Mouse (Mus musculus) adrenal gland, postnatal 25 days (tissue): ENCODE data around the gene Cdk18. TPM values are rescaled to one million over a fixed set of nuclear protein-coding genes. Genes with fewer than 3 reads are reported as not detected.

Experiments used
- DNase-seq: peaks from one replicate; pipeline ENCODE4 v3.0.0; 2021; ENCODE audit warnings: mixed read lengths
- total RNA-seq: library from RNA; stranded (reverse); gene quantifications from 2 replicates; pipeline ENCODE4 v1.2.3, GENCODE M21; 2021

The Cdk18 gene
- total RNA-seq, 1 experiment from 2014 or later: 16.5 TPM

DNA sequence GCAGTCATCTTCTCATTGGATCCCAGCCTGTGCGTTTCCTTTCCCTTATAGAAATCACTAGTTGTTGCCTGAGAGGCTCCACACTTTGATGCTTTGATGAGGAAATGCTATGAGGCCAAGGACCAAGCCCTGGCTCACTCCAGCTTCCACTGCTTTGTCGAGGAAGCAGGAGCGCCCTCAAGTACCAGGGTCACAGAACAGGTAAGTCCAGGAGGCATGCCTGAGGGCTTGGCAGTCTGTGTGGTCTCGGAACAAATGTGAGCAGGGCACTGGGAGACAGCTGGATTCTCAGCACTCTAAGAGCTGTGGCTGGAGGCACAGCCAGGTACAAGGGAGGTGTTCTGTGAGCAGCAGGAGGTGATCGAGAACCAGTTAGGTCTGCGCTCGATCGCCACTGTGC lies 27.1 kb downstream of the Cdk18 start:
- DNase-seq: no peak

DNA sequence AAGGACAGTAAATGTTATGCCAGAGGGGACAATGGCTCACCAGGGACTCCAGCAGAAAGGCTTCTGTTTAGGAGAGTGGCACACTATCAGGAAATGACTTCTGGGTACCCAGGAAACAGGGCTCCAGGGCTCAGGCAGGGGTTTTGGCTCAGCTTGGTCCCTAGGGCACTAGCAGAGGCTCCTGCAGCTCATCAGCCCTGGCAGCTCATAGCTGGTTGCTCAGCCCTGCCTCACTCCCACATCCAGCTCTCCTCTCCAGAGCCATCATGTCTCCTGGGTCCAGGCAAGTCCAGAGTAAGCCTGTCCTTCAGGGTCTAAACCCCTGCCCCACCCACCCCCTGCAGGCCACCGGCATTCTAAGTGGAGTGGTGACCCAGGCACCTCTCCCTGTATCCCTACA lies 28.1 kb downstream of the Cdk18 start:
- DNase-seq: no peak

DNA sequence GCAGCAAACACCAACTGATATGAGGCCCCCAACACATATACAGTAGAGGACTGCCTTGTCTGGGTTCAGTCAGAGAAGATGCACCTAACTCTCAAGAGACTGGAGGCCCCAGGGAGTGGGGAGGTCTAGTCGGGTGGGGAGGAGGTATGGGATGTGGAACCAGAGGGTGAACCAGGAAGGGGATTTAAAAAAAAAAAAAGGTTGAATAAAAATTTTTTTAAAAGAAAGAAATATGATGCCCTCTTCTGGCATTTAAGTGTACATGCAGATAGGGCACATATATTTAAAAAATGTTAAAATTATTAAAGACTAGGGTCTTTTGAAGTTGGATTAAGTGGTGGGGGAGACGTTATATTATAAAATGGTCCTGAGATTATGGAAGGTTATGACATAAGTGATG lies 30.1 kb downstream of the Cdk18 start:
- no peak for DNase-seq

DNA sequence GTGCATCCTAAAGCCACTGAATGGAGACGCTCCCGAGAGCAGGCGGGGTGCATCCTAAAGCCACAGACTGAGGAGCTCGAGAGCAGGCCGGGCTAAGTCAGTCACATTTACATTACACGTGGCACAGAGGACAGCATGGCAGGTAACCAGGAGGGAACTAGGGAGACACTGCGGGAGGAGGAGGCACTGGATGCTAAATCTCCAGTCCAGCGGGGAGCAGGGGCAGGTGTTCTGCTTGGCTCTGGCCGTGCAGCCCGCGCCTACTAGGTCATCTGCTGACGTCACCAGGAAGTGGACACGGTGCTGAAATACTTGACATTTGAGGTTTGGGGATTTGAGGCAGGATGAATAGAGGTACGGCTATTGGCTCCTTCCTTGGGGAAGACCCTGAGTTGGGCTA lies 35.1 kb downstream of the Cdk18 start:
- no peak for DNase-seq

DNA sequence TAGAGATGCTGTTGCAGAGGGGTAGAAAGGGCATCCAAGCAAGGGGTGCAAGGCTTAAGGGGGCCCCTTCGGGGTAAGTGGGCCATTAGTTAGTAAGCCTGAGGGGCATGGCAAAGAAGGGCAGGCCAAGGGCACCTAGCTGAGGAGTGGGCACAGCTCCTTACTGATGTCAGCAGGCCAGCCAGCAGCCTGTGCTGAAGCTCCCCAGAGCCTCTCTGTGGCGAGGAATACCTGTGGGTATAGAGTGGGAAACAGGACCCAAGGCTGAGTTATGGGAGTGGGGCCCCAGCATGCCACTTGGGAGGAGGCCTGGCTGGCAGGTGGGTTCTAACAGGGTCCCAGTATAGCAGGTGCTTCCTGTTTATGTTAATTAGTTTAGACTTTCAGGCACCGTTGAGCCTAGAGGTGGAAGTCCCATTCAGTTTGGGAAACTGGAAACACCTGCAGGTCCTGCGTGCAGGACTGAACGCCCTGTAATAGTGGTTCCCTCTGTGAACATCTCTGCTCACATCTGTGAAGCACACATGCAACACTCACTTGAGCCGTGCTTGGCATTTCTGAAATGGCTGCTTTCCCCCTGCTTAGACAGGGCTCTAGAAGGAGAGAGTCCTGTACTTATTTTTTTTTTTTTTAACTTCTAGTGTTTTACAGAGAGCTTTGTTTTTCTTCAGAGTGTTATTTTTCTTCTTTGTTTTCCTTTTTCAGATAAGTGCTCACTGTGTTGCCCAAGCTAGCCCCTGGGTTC lies 37.4 kb downstream of the Cdk18 start:
- no peak for DNase-seq

DNA sequence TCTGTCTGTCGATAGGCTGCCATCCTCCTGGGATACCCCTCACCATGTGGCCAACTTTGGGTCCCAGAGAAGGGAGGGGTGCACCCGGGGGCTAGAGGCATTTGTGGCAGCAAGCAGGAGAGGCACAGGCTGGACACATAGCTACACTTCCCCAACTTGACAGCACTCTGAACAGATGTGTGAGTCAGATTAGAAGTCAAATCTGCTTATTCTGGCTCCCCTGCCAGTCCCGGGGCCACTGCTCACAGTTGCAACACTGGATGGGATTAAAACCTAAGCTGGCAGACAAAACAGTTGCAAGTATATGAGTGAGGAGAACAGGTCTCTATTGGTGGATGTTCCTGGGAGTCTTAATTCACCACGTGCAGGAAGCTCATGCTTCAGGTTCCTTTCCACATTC lies 39.7 kb downstream of the Cdk18 start:
- DNase-seq: no peak

DNA sequence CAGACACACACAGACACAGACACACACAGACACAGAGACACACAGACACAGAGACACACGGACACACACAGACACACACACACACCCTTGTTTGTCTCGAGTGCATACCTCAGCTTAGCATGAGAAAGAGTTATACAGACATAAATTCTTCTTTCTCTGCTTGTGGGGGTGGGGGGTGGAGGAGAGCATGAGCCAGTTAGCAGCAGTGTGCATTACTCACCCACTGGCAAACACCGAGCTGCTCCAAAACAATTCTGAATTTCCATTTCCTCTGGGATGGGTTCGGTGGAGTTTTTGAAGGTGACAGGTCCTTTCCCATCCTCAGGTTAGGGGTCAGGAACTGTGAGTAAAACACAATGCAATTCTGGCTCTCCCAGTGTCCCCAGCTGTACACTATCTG lies 40.5 kb downstream of the Cdk18 start:
- DNase-seq: no peak

DNA sequence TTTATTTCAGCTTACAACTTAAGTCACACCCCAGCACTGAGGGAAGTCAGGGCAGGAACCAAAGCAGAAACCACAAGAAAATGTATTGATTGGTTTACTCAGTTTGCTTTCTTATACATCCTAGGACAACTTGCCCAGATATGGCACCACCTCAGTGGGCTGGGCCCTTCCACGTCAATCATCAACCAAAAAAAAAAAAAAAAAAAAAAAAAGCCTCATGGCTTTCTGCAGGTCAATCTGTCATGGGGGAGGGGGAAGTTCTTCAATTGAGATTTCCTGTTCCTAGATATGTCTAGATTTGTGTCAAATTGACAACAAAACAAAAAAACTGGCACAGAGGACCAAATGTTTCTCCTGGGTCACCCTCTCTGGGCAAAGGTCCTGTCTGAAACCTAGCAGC lies 41.4 kb downstream of the Cdk18 start:
- DNase-seq: no peak

DNA sequence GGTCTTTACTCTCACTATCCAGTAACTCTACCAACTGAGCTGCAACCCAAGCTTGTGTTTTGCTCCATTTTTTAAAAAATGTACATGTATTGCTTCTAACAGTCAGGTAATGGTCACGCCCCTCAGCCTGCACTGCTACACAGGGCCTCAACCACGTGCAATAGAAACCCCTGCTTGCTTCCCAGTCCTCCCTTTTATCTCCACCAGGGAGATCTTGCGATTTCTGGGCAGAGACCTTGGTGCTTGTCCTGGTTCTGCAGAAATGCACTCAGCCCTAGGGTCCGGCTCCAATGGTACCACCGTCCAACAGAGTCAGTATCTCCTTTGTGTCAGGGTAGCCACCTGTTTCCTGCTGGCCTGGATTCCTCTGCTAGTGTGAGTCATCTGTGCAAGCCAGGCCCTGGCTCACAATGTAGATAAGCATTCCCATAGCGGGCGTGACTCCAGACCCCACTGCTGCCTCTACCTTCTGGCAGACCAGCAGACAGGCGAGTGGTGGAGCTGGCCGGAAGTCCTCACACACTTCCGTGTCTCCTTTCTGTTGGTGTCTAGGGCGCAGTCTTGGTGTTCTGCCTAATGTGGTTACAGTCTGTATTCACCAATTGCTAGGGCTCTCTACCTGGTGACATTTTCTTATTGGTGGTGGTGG lies 44.0 kb downstream of the Cdk18 start:
- DNase-seq: peak; percentile 43

DNA sequence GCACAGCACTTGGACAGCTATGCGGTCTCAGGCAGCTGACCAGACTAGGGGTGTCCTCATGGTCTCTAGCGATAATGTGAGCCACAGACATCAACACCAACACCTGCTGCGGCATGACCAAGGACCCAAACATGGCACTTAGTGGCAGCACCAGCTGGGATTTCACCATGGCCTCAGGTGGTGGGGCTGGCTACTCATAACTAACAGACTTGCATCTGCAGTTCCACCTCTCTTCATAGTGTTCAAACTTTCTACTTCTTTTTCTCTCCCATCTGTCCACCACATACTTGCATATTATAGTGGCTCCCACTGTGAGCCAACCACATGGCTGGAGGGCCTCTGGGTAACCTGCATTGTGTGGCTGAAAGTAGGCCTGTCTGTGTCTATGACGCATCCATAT lies 46.2 kb downstream of the Cdk18 start:
- DNase-seq: no peak

DNA sequence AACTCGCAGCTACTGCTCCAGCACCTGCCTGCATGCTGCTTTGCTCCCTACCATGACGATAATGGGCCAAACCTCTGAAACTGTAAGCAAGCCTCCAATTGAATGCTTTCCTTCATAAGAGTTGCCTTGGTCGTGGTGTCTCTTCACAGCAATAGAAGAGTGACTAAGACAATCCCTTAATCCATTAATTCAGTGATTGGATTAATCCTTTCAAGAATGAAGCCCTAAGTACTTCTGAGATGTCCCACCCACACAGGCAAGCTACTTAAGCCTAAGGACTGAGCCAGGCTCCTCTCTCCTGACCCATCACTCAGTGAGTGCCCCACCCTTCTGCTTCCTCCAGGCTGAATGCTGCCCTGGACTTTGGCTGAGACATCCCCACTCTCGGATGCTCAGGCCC lies 49.2 kb downstream of the Cdk18 start:
- DNase-seq: no peak

DNA sequence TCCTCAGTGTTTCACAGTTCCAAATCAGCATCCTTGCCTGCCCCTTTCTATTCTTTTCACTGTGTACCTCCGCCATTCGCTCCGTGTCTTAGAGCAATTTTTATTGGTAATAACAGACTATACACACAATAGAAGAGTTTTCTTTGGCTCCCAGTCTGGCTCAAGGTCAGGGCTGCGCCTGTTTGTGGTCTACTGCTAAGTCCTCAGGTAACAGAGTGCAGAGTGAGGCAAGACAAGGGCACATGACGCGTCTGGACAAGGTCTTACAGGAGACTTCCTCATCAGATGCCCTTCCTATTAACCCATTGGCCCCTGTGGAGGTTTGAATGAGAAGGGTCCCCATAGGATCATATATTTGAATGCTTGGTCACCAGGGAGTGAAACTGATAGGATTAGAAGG lies 49.7 kb downstream of the Cdk18 start:
- DNase-seq: no peak

DNA sequence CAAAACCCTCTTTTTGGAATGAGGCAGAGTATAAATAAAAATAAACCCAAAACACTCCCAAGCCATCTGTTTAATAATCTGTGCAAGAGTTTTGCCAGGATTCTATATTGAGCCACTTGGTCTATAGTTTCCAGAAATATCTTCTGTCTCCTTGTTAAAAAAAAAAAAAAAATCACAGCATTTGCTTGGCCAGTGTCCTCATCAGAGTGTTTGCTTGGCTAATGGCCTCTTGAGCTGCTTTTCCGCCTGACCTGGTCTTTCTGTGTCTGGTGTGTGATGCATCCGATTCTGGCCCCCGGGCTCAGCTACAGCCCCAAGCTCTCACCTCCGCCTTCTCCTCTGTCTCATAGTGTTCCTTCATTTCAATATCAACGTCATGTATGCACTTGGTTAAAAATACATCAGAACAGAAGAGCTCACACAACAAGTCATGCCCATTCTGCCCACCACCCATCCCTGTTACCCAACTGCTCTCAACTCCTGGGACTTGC lies 51.3 kb downstream of the Cdk18 start:
- DNase-seq: no peak

DNA sequence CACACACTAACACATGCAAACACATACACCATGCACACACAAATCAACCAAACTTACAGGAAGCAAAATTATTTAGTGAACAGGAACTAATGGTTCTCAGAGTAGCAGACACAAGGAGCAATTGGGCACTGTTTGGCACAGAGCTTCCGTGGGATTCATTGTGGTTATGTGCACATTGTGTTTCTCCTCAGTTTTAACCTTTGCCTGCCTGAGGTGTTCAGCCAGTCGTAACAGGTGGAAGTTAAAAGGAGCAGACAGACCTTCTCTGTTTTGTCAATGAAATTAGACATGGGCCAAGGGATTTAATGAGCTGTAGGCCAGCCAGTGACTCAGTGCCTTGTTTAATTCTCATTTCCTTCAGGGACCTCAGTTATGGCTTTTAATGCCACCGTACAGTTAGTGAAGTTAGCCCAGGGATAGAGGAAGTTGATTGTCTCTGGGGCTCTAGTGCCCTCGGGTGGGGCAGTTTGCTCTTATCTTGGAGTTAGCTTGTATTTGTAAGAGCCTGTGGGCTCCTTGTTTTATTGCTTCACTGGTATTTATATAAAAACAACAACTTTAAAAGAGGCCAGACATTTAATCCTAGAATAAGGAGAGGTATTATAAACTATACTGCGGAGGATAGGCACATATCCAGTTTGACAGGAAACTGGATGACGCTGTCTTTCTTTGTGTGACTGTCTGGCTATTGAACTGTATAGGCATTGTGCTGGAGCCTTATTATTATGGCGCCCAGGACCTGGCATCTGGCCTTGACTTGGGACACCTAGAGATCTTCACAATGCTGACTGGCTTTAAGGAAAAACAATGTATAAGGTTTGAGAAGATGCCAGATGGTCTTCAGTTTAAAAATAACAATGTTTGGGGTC lies 54.1 kb downstream of the Cdk18 start:
- no peak for DNase-seq

DNA sequence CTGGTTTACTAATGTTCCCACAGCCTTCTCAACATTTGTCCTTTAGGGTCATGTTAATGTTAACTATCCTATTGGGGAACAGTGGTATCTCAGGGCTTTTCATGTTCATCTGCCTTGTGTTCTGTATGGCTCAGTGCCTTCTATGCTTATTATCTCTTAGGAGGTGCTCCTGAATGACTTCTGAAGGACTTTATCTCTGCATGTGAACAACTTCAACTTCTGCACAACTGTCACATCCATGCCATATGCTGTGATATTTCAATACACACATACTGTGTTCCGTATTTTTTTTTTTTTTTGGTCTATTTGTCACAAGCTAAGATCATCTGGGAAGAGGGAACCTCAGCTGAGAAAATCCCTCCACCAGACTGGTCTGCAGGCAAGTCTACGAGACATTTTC lies 61.1 kb downstream of the Cdk18 start:
- DNase-seq: no peak

DNA sequence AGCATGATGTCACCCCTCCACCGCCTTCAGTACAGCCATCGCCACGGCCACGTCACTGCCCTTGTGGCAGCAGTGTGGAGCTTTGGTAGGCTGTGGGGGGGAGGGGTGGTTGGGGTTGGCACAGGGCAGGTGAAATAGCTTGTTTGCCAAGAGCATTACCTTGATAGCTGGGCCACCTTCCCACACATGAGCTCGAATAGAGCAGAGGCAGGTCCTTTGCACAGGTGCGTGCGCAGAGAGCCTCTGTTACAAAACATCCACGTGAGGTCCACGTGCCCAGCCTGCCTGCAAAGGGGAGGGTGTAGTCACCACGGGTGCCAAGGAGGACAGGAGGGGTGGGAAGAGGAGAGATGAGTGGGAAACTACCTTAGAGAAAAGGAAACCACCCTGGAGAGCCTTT lies 63.9 kb downstream of the Cdk18 start:
- no peak for DNase-seq

DNA sequence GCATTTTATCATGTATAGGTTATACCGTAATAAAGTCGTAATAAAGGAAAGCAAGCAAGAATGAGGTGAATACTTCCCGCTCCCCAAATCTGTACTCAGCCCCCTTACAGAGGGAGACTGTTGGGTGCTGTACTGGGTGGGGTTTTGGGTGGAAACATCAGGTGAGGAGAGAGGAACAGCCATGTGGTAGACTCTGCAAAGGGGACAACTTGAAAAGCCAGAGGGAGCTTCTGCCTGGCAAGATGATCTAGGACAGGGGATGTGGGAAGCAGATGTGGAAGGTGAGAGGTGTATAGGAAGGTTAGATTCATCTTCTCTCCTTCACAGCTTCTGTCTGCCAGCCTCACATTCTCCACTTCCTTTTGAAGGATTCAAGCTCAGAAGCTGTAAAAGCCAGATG lies 68.8 kb downstream of the Cdk18 start:
- DNase-seq: no peak

DNA sequence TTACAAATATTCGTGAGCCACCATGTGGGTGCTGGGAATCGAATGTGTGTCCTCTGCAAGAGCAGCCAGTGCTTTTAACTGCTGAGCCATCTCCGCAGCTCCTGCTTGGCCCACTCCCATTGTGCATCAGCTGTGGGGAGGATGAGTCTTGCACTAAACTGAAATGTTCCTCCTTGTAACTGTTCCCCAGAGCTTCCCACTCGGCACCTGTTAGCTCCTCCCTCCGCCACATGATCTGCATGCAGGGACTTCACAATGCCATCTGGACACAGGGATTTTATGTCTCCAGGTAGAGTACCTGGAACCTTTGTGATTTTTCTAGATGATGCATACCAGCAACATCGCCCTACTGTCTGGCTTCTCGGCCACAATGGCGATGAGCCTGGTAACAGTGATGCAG lies 70.0 kb downstream of the Cdk18 start:
- no peak for DNase-seq

DNA sequence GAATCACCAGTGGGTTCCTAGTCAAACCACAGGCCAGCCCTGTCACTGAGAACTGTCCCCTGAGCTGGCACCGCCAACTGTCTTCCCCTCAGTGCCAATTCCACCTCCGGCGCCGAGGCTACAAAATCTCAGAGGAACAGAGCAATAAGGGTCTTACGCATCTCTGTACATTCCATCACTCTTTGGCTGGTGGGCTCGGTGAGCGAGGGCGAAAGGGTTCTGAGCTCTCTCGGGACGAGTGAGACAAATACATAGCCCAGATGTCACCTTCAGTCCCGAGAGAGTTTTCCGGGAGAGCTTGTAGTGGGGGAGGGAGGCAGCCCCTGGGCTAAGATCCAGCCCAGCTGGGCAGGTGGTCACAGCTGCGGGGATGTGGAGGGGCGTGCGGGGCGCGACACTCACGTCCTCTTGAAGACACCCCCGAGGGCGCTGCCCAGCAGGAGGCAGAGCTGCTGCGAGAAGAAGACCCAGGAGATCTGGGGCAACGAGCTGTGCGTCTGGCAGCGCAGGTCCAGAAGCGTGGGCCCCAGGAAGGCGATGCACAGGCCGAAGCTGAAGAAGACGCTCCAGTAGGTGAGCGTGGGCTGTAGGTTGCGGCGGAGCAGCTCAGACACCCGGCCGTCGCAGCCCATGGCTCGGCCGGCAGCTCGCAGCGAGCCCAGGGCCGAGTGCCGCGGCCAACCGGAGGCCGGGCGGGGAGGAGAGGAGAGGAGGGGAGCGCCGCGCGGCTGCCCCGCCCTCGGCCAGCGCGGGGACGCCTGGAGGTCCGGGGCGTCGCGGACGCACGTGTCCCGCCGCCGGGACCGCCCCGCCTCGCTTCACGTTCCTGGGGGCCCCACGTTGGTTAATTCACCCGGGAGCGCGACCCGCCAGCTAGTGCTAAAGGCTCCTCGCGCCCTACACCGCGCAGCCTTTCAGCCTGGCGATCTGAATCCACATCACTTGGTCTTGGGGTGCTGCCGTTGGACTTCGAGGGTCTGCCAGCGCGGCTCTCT lies 71.9 kb downstream of the Cdk18 start, which contains the start of gene Mfsd4a:
TSS of gene Mfsd4a (minus strand) at position 802 of the 995 bp plus-strand sequence.
- peak; percentile 68 for DNase-seq

DNA sequence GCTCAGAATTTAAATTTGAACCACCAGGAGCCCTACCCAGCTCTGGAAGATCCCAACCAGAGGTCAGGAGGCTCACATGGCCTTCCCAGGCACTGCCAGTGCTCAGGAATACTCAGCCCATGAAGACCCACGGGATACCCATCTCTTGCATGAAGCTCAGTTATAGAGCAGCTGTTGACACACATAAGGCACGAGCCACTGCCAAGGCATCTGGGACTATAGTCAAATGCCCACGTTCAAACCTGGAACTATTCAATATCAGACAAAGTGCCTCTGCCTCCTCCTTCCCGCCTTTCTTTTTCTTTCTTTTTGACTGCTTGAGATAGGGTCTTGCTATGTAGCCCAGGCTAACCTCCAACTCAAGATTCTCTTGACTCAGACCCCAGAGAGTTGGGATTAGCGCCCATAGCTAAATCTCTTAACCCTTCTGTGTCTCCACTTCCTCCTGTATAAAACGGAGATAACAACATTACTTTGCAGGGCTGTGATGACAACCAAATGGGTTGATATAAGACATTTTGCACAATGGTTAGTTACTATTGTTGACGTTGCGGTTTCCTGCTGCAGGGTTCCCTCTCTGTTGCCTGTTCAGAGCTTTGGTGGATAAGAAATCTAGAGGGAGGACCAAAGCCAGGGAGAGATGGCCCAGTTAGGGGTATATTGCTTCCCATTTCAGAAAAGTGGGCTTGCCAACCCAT lies 73.9 kb downstream of the Cdk18 start:
- no peak for DNase-seq

DNA sequence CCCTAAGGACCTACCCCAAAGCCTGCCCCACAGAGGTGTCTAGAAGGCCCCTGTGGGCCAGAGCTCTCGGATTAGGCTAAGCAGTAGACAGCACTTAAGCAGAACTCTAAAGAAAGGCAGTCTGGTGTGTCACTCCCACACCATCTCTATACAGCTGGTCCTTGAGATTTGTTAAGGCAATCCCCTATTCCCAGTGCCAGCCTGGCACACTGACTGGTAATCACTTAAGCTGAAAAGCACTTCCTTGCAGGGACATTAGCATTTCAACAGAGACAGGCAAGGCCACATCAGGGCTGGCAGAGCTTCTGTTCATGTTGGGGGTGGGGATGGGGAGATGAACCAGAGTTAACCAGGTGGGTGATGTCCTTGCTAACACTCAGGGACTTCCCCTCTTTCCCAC lies 74.5 kb downstream of the Cdk18 start:
- no peak for DNase-seq
